Mouse (Mus musculus) thymus, adult 2 months (tissue): ENCODE data around the gene Dapk2.

ENCODE experiments used
- CTCF ChIP-seq: fragments of 200-500 bp; IDR thresholded peaks from 2 replicates; pipeline ENCODE4 v1.5.1; 2012; ENCODE audit warnings: mild to moderate bottlenecking, control low read depth, low read length, moderate library complexity, borderline replicate concordance; ENCODE audit not compliant: control insufficient read depth, poor library complexity, insufficient read depth; ENCODE audit errors: extremely low read depth
- POLR2A ChIP-seq: fragments of 200-500 bp; IDR thresholded peaks from 2 replicates; pipeline ENCODE4 v1.6.1; 2012; ENCODE audit warnings: mild to moderate bottlenecking, low read length, control low read depth, moderate library complexity; ENCODE audit not compliant: control insufficient read depth, poor library complexity, insufficient read depth; ENCODE audit errors: extremely low read depth

DNA sequence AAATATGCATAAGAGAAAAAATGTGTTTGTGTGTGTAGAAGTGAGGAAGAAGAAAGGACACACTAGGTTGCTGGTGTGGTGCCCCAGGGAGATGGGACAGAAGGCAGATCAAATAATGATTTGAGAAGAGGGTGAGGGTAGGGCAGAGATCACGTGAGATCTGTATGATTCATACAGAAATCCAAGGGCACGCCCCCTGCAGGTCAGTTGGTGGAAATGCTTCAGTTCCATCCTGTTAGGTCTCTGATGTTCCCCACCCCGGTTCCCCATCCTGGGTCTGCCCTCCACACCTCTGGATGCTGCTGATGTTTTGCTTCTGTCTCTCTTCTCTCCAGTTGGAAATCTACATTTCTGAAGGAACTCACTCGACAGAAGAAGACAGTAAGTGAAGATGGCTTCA, 22.1 kb upstream of the Dapk2 start:
- no peak for TF ChIP-seq POLR2A
- TF ChIP-seq CTCF: peak; percentile 28; the same call in 1 of the 2 replicates
